Comparison of ENCODE assay signal across 8 mouse cellular contexts in the genomic region with DNA sequence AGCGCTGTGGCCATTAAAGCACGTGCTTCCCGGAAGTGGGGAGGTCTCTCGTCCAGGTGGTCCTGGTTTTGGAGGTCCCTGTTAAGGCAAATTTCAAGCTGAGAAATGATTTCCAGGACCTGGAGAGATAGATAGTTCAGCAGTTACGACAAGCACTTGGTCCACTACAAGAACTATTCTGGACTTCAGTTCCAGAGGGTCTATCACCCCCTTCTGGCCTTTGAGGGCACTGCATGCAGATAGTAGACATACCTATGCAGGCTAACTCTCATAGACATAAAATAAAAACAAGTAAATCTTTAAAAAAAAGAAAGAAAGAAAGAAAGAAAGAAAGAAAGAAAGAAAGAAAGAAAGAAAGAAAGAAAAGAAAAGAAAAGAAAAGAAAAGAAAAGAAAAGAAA.
DNase-seq lines count a peak whose midpoint lies in the region; ATAC-seq and TF ChIP-seq lines count a peak whose summit lies in the region.
"Not testable (repeated sequence)": the region's sequence is repeated elsewhere in the genome, so short reads cannot be mapped to it uniquely, and the experiment has no call there.

No protein-coding gene starts in this region.

- peak; percentile 12 for DNase-seq in CH12.LX (ENCODE audit: extremely low read depth)
- DNase-seq in MEL (ENCODE audit: low read depth, low spot score): peak; percentile 5
- DNase-seq in brain, embryonic 14.5 days (ENCODE audit: low read depth); forebrain, postnatal 0 days; layer of hippocampus, adult 2 months (ENCODE audit: low spot score in 2 of 2): not testable (repeated sequence)
- DNase-seq in hindbrain, postnatal 0 days (ENCODE audit: low spot score): peak; percentile 34
- DNase-seq in lung, embryonic 14.5 days: peak; percentile 22
- DNase-seq in retina, postnatal 1 day: peak; percentile 15

- TF ChIP-seq POLR2A in CH12.LX (IDR thresholded peaks at IDR 0.05; ENCODE audit: low read depth, low read length); MEL (IDR thresholded peaks at IDR 0.05; ENCODE audit: control insufficient read depth in 1 of 2, insufficient read depth in 1 of 2, low read depth in 1 of 2, low read length in 2 of 2, poor library complexity in 1 of 2); brain, embryonic 14.5 days (IDR thresholded peaks at IDR 0.05; ENCODE audit: borderline replicate concordance, extremely low read depth, insufficient read depth, insufficient read length, poor library complexity, severe bottlenecking): not testable (repeated sequence)

- not testable (repeated sequence) for H3K4me1 ChIP-seq in CH12.LX (ENCODE audit: control insufficient read depth in 1 of 2, insufficient read depth in 2 of 2); MEL (ENCODE audit: control insufficient read depth in 1 of 2, insufficient read depth in 2 of 2, low read length in 2 of 2); forebrain, postnatal 0 days (ENCODE audit: insufficient read depth); hindbrain, postnatal 0 days (ENCODE audit: insufficient read depth, low read length); lung, embryonic 14.5 days (ENCODE audit: insufficient read depth)

- not testable (repeated sequence) for H3K27me3 ChIP-seq in CH12.LX (replicated peaks); MEL (ENCODE audit: control insufficient read depth in 1 of 2, insufficient read depth in 2 of 2, low read length in 2 of 2); forebrain, postnatal 0 days (ENCODE audit: insufficient read depth, low read length); hindbrain, postnatal 0 days (ENCODE audit: insufficient read depth, low read length); lung, embryonic 14.5 days (ENCODE audit: insufficient read depth, low read length)

- H3K9ac ChIP-seq in CH12.LX (ENCODE audit: insufficient read depth, low read depth); MEL (ENCODE audit: control insufficient read depth, low read depth, low read length, poor library complexity, severe bottlenecking); forebrain, postnatal 0 days; hindbrain, postnatal 0 days (replicated peaks; ENCODE audit: low read length); lung, embryonic 14.5 days: not testable (repeated sequence)

- not testable (repeated sequence) for H3K4me3 ChIP-seq in CH12.LX (replicated peaks in 1 of 3; ENCODE audit: low read depth in 2 of 3, low read length in 2 of 3, poor library complexity in 1 of 3); MEL (ENCODE audit: control insufficient read depth in 1 of 2, insufficient read depth in 1 of 2, low read depth in 2 of 2, low read length in 2 of 2); forebrain, postnatal 0 days (ENCODE audit: low read depth, low read length); hindbrain, postnatal 0 days (ENCODE audit: low read length); layer of hippocampus, adult 2 months; lung, embryonic 14.5 days (ENCODE audit: low read depth, low read length)

- H3K4me2 ChIP-seq in CH12.LX (ENCODE audit: insufficient read depth, low read depth, poor library complexity, severe bottlenecking); forebrain, postnatal 0 days (ENCODE audit: low read depth); hindbrain, postnatal 0 days (ENCODE audit: low read depth, low read length); lung, embryonic 14.5 days: not testable (repeated sequence)

- not testable (repeated sequence) for TF ChIP-seq EP300 in CH12.LX (IDR thresholded peaks at IDR 0.05; ENCODE audit: low read length); MEL (IDR thresholded peaks at IDR 0.05; ENCODE audit: low read depth in 1 of 2, low read length in 2 of 2)

- not testable (repeated sequence) for H3K27ac ChIP-seq in CH12.LX (ENCODE audit: insufficient read depth, low read depth); MEL (ENCODE audit: control insufficient read depth, low read depth, low read length); forebrain, postnatal 0 days (ENCODE audit: low read depth, low read length); hindbrain, postnatal 0 days; layer of hippocampus, adult 2 months; lung, embryonic 14.5 days (ENCODE audit: low read depth)

- H3K36me3 ChIP-seq in CH12.LX (replicated peaks in 1 of 2; ENCODE audit: control insufficient read depth in 1 of 2, insufficient read depth in 1 of 2, low read length in 1 of 2); MEL (ENCODE audit: control insufficient read depth in 1 of 2, insufficient read depth in 2 of 2, low read length in 2 of 2); forebrain, postnatal 0 days (ENCODE audit: insufficient read depth); hindbrain, postnatal 0 days (ENCODE audit: insufficient read depth, low read length); lung, embryonic 14.5 days (ENCODE audit: insufficient read depth): not testable (repeated sequence)

- dilution Hi-C loops in CH12.LX (cut with MboI; ENCODE audit: extremely low pct_ligation_motif_present, extremely low pct_unique_long_range_greater_than_20kb, low sequenced_read_pairs): not testable (repeated sequence)

- WGBS in forebrain, postnatal 0 days: 93% methylated on average over 5 of the region's 5 CpGs
- 85% methylated on average over 5 of the region's 5 CpGs for WGBS in hindbrain, postnatal 0 days
- 79% methylated on average over 5 of the region's 5 CpGs for WGBS in lung, embryonic 14.5 days

- in situ Hi-C loops in CH12.LX (cut with MboI; ENCODE audit: low pct_ligation_motif_present, low pct_unique_long_range_greater_than_20kb, low sequenced_read_pairs): not testable (repeated sequence)

- TF ChIP-seq CTCF in CH12.LX (conservative IDR thresholded peaks at IDR 0.05 in 1 of 2, IDR thresholded peaks at IDR 0.05 in 1 of 2; ENCODE audit: low read depth in 2 of 2, low read length in 2 of 2): peak in 1 of 2 experiments; percentile 23; a peak in 1 of 4 replicates
- TF ChIP-seq CTCF in MEL (IDR thresholded peaks at IDR 0.05 in 2 of 3, conservative IDR thresholded peaks at IDR 0.05 in 1 of 3; ENCODE audit: control insufficient read depth in 1 of 3, insufficient read depth in 1 of 3, low read depth in 2 of 3, low read length in 3 of 3, poor library complexity in 1 of 3, severe bottlenecking in 1 of 3): peak in 1 of 3 experiments; percentile 7; a peak in 1 of 6 replicates
- TF ChIP-seq CTCF in brain, embryonic 14.5 days (IDR thresholded peaks at IDR 0.05; ENCODE audit: borderline replicate concordance, extremely low read depth, insufficient read depth, insufficient read length): peak; percentile 30; the same call in 1 of the 2 replicates
- TF ChIP-seq CTCF in forebrain, postnatal 0 days (IDR thresholded peaks at IDR 0.05; ENCODE audit: low read depth): peak; percentile 13; the same call in 1 of the 2 replicates
- peak; percentile 44 for TF ChIP-seq CTCF in hindbrain, postnatal 0 days (IDR thresholded peaks at IDR 0.05; ENCODE audit: low read depth)
- peak; percentile 43 for TF ChIP-seq CTCF in layer of hippocampus, adult 2 months (conservative IDR thresholded peaks at IDR 0.05)
- peak; percentile 39 for TF ChIP-seq CTCF in lung, embryonic 14.5 days (IDR thresholded peaks at IDR 0.05; ENCODE audit: low read depth)

- TF ChIP-seq RAD21 in CH12.LX (IDR thresholded peaks at IDR 0.05; ENCODE audit: low read depth, low read length) (peak; percentile 10), MEL (IDR thresholded peaks at IDR 0.05; ENCODE audit: low read depth, low read length) (peak; percentile 9; the same call in 1 of the 2 replicates)

- not testable (repeated sequence) for H3K9me3 ChIP-seq in CH12.LX (replicated peaks; ENCODE audit: low read length); MEL (replicated peaks; ENCODE audit: insufficient read depth, low read length); forebrain, postnatal 0 days (ENCODE audit: low read length); hindbrain, postnatal 0 days (ENCODE audit: low read length); lung, embryonic 14.5 days (ENCODE audit: low read depth, low read length)

- not testable (repeated sequence) for ATAC-seq in forebrain, postnatal 0 days; hindbrain, postnatal 0 days; lung, embryonic 14.5 days (ENCODE audit: insufficient read depth)

- not testable (repeated sequence) for H3K79me2 ChIP-seq in CH12.LX (replicated peaks; ENCODE audit: control insufficient read depth, extremely low read depth, insufficient read depth, poor library complexity, severe bottlenecking); MEL (ENCODE audit: control insufficient read depth, insufficient read depth, low read length, poor library complexity)
